Mouse (Mus musculus) left cerebral cortex, adult 2 months (tissue): ENCODE data around the gene Opcml. TPM values are rescaled to one million over a fixed set of nuclear protein-coding genes. Genes with fewer than 3 reads are reported as not detected.

ENCODE experiments used
- DNase-seq, 2 experiments: peaks; one replicate each; pipeline ENCODE4 v3.0.0; 2021 to 2022; ENCODE audit warnings: low spot score in 2 of 2, mixed read lengths in 1 of 2; ENCODE audit errors: extremely low spot score in 1 of 2
- H3K27ac ChIP-seq: fragments of 200-600 bp; 2 replicates; pipeline ENCODE4 v1.8.1; 2022
- H3K4me3 ChIP-seq: fragments of 200-600 bp; 2 replicates; pipeline ENCODE4 v1.8.1; 2022
- CTCF ChIP-seq: fragments of 200-600 bp; IDR thresholded peaks from 2 replicates; pipeline ENCODE4 v1.8.1; 2022; ENCODE audit warnings: antibody characterized with exemption, mild to moderate bottlenecking, moderate library complexity
- intact Hi-C: fragments of 180-260 bp; cut with DNase I; formaldehyde crosslinking; loops from one replicate; pipeline ENCODE4 v1.15.1; 2025
- total RNA-seq, 2 experiments: library from RNA; stranded (reverse); gene quantifications; 2 replicates each; pipeline ENCODE4 v1.2.3; 2021

Opcml gene
- total RNA-seq, 2 experiments from 2014 or later, result 250 to 251 TPM

DNA sequence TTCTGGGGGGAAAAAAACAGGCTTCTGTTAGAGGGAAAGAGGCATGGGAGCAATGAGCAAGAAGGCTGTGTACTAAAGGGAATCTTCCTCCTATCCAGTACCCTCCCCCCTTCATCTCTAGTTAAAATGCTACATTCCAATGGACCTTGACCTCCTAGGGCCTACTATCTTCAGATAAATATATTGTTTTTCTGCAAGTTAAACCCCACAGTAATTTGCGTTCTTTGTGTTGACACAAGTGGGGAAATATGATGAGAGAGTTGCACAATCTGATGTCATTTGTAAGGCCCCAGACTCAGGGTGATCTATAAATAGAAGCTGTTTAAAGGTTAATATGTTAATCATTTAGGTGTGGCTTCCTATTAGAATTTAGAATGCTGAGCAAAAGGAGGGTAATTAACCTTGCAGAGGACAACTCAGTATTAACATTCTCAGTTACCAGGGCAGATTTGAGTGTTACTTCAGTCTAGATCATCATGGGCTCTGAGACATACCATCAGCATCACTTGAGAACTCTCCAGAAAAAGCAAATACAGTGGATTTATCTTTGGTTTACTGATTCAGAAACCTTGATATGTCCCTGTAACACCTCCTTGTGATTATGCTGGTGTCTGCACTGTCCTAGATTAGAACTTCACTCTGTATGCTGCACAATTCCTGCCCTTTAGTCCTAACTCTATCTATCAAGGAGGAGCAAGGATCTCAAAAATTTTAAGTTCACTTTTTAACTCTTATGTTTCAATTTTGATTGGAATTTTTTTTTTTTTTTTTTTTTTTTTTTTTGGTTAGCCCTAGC lies 762.0 kb downstream of the Opcml start:
- DNase-seq, result no peak
- H3K27ac ChIP-seq, result no peak overlapping the region
- intact Hi-C loops, result no loop called here
- no peak for TF ChIP-seq CTCF
- H3K4me3 ChIP-seq, result no peak overlapping the region

- no peak for DNase-seq
- Histone ChIP-seq H3K27ac (peak overlapping the region; percentile 17; the same call in 1 of the 2 replicates), H3K4me3 (no peak overlapping the region)
- no peak for TF ChIP-seq CTCF
- intact Hi-C loops, result no loop called here
Measured at GRCm38 (mm10) chr9:28558628-28559027, 768.1 kb downstream of the Opcml start.

DNA sequence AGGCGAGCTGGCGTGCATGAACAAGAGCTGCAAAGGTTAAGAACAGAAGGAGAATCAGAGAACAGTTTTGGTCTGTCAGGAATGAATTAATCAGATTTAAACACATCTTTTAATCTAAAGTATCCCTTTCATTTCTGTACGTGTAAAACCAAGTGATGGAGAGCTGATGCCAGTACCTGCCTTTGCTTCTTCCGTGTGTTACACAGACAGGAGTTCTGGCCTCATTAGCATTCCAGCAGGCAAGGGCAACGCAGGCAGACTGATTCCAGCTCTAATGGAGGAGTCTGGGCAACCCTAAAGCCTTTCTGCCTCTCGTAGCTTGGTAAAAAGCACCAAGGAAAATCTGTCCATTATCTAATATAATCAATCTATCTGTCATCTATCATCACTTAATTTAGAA lies 771.2 kb downstream of the Opcml start:
- intact Hi-C loops, result no loop called here
- no peak for TF ChIP-seq CTCF
- Histone ChIP-seq H3K27ac (no peak overlapping the region), H3K4me3 (no peak overlapping the region)
- DNase-seq, result no peak

GRCm38 (mm10) chr9:28563066-28563683 lies 772.6 kb downstream of the Opcml start:
- Histone ChIP-seq H3K27ac (no peak overlapping the region), H3K4me3 (no peak overlapping the region)
- DNase-seq, result no peak
- TF ChIP-seq CTCF, result no peak
- intact Hi-C loops, result no loop called here

GRCm38 (mm10) chr9:28569041-28569522 lies 778.5 kb downstream of the Opcml start:
- intact Hi-C loops, result no loop called here
- H3K27ac ChIP-seq, result peak overlapping the region; percentile 68
- H3K4me3 ChIP-seq, result no peak overlapping the region
- no peak for TF ChIP-seq CTCF
- no peak for DNase-seq

- Histone ChIP-seq H3K4me3 (no peak overlapping the region), H3K27ac (peak overlapping the region; percentile 68)
- TF ChIP-seq CTCF, result no peak
- peak; percentile 16 to 39 for DNase-seq
- intact Hi-C loops, result loop anchor here (5.0 kb wide), 1 partner anchor 162 kb away; no protein-coding TSS in a partner anchor
Measured at GRCm38 (mm10) chr9:28569776-28570175, 779.2 kb downstream of the Opcml start.

DNA sequence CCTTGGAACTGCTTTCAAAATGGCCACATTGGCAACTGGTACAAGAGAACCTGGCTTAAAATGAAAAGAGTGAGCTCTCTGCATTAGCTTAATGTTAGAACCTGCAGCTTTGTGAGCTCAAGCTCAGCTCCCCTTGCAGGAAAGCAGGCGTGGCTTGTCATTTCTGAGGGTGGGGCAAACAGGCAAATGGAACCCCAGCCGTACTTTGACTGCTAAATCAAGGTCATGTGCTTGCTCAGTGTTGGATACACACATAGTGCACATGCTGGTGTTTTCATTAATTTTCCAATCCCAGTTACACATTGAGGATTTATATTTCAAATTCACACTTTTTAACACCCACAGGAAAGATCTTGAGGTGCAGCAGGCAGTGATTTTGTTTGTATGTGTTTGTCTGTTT lies 781.1 kb downstream of the Opcml start:
- H3K4me3 ChIP-seq, result no peak overlapping the region
- H3K27ac ChIP-seq, result peak overlapping the region; percentile 68
- TF ChIP-seq CTCF, result no peak
- intact Hi-C loops, result loop anchor here (5.0 kb wide), 1 partner anchor 164 kb away; no protein-coding TSS in a partner anchor
- no peak for DNase-seq

DNA sequence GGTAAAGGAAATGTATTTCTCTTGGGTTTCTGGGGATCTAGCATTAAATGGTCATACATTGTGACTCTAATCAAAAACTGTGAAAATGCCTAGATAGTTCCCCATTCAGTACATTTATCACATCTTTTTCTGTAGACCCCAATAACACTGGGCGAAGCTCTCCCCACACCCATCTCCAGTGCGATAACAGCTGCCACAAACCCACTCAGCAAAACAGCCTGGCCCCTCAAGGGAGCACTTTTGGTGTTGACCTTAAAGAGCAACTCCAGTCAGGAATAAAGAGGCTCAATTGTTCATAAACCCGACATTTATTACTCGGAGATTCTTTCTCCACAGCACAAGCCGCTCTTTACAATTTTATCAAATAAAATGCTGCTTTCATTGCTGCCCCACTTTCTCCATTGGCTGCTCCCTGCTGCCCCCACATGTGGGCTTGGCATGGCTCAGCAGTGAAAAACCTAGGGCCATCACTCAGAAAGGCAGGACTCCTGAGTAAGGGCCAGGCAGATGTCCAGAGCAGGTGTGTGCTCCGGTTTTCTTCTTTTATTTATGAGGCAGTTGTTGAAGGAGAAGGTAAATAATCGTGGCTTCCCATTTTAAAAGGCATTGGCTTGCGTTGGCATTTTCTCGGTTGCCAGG lies 781.7 kb downstream of the Opcml start:
- no peak overlapping the region for H3K4me3 ChIP-seq
- peak overlapping the region; percentile 61 for H3K27ac ChIP-seq
- peak; percentile 8; the same call in 1 of the 2 replicates for TF ChIP-seq CTCF
- intact Hi-C loops, result loop anchor here (5.0 kb wide), 1 partner anchor 165 kb away; no protein-coding TSS in a partner anchor
- no peak for DNase-seq

- no peak for TF ChIP-seq CTCF
- DNase-seq, result no peak
- H3K4me3 ChIP-seq, result no peak overlapping the region
- H3K27ac ChIP-seq, result no peak overlapping the region
- intact Hi-C loops, result no loop called here
Measured at GRCm38 (mm10) chr9:28578730-28579129, 788.2 kb downstream of the Opcml start.

- no peak for TF ChIP-seq CTCF
- DNase-seq, result no peak
- H3K4me3 ChIP-seq, result no peak overlapping the region
- intact Hi-C loops, result no loop called here
- no peak overlapping the region for H3K27ac ChIP-seq
Measured at GRCm38 (mm10) chr9:28587253-28587652, 796.7 kb downstream of the Opcml start.

DNA sequence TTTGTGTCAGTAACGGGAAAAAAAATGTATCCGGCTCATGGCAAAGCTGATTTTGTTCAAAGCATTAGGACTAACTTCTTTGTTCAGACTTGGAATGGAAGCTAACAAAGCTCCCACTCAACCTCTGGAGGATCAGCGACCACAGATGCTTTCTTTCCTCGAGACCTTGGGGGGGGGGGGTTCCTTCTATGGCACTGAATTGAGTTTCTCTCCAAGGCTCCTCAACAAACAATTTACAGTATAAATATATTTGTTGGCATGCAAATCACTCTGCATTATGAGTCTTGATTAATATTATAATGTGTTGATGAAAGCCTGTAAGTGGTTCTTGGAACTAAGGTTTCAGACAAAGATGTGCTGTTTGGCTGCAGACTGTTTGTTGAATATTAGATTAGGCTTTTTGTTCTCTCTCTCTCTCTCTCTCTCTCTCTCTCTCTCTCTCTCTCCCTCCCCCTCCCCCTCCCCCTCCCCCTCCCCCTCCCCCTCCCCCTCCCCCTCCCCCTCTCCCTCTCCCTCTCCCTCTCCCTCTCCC lies 797.3 kb downstream of the Opcml start:
- H3K27ac ChIP-seq, result no peak overlapping the region
- no peak overlapping the region for H3K4me3 ChIP-seq
- no peak for DNase-seq
- intact Hi-C loops, result no loop called here
- TF ChIP-seq CTCF, result no peak

DNA sequence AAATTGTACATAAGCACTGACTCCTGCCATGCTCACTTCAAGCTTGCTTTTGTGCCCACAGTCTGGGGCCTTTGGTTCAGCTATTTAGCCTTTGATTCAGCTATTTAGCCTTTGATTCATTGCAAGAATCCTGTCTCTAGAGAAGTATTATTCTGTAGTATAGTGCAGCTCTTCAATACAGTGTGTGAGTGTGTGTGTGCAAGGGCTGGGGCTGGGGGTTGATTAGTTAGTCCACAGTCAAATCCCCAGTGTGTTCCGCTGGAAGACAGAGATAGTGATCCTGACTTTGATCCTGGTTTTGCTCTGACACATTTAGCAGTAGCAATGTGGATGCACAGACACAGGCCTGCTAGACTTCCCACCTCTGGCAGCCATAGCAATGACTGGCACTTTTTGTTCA lies 797.9 kb downstream of the Opcml start:
- intact Hi-C loops, result no loop called here
- Histone ChIP-seq H3K27ac (no peak overlapping the region), H3K4me3 (no peak overlapping the region)
- TF ChIP-seq CTCF, result no peak
- no peak for DNase-seq
